Mouse (Mus musculus) heart, postnatal 0 days (tissue): ENCODE data around the gene Pole4. TPM values are rescaled to one million over a fixed set of nuclear protein-coding genes. Genes with fewer than 3 reads are reported as not detected.

Experiments used
- ATAC-seq: fragments of 200-750 bp; cut with Nextera tagmentation; 2 replicates; pipeline ENCODE4 v1.8.0; 2017; ENCODE audit warnings: low read depth, moderate number of reproducible peaks, moderate library complexity; ENCODE audit not compliant: insufficient read depth
- DNase-seq: peaks from one replicate; pipeline ENCODE4 v3.0.0-alpha.2; 2016; ENCODE audit warnings: low spot score
- H3K27ac ChIP-seq: fragments of 300-500 bp; sonication (generic); 2 replicates; pipeline ENCODE4 v1.5.1; 2014; ENCODE audit warnings: low read depth, mild to moderate bottlenecking
- H3K27me3 ChIP-seq: fragments of 300-500 bp; sonication (generic); 2 replicates; pipeline ENCODE4 v1.6.1; 2014; ENCODE audit warnings: low read length, mixed read lengths; ENCODE audit not compliant: control insufficient read depth, insufficient read depth
- H3K36me3 ChIP-seq: fragments of 300-500 bp; sonication (generic); replicated peaks from 2 replicates; pipeline ENCODE4 v1.6.1; 2014; ENCODE audit warnings: low read length, mixed read lengths; ENCODE audit not compliant: control insufficient read depth, insufficient read depth
- H3K4me1 ChIP-seq: fragments of 300-500 bp; sonication (generic); 2 replicates; pipeline ENCODE4 v1.6.1; 2014; ENCODE audit warnings: antibody characterized with exemption; ENCODE audit not compliant: control insufficient read depth, insufficient read depth
- H3K4me2 ChIP-seq: fragments of 300-500 bp; sonication (generic); 2 replicates; pipeline ENCODE4 v1.6.1; 2014; ENCODE audit warnings: low read depth, mild to moderate bottlenecking, low read length, moderate library complexity
- H3K4me3 ChIP-seq: fragments of 300-500 bp; sonication (generic); 2 replicates; pipeline ENCODE4 v1.5.1; 2014; ENCODE audit warnings: low read depth, low read length
- H3K9ac ChIP-seq: fragments of 300-500 bp; sonication (generic); replicated peaks from 2 replicates; pipeline ENCODE4 v1.6.1; 2014; ENCODE audit warnings: low read depth, low read length, mixed read lengths
- H3K9me3 ChIP-seq: fragments of 300-500 bp; sonication (generic); replicated peaks from 2 replicates; pipeline ENCODE4 v1.6.1; 2016; ENCODE audit warnings: low read length; ENCODE audit not compliant: control insufficient read depth
- CTCF ChIP-seq: IDR thresholded peaks from 2 replicates; pipeline ENCODE4 v1.5.1; 2016; ENCODE audit warnings: antibody characterized with exemption, control low read depth, low read depth
- EP300 ChIP-seq: IDR thresholded peaks from 2 replicates; pipeline ENCODE4 v1.6.1; 2016; ENCODE audit warnings: antibody characterized with exemption, low read depth
- WGBS: fragments of 180-500 bp; shearing (Covaris S2); extraction: QIAGEN DNeasy Blood & Tissue Kit; methylation state at CpG from one replicate; pipeline ENCODE4 v1.1.7; 2014; 5-methylcytosine and 5-hydroxymethylcytosine counted together
- polyA plus RNA-seq: library from polyadenylated mRNA; unstranded; fragments of >200 nt; fragmentation: Nextera tagmentation; extraction: Ambion mirVana; gene quantifications from 2 replicates; pipeline ENCODE4 v1.2.1, GENCODE M21; 2015
- total RNA-seq: library from RNA; depleted of rRNA; stranded (reverse); fragments of >200 nt; gene quantifications from 2 replicates; pipeline ENCODE4 v1.2.3, GENCODE M21; 2014; ENCODE audit warnings: low replicate concordance; rRNA removed

Pole4 gene
- total RNA-seq: 26.8 and 59.9 TPM in 2 replicates
- polyA plus RNA-seq: 65.8 and 71.8 TPM in 2 replicates

DNA sequence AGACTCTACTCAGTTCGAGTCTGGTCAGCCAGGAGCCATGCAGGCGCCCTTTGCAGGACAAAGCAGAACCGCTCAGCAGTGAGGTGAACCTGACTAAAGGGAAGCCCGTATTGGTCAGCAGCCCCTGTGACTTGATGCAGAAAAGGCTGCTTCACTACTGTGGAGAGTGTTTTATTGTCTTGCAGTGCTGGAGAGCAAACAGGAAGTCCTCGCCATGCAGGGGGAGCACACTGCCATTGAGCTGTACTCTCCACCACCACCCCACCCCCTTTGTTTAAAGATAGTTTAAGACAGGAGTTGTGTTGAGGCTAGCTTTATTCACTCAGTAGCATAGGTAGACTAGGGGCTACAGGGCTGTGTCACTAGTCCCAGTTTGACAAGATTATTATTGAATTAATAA is at the start of gene Pole4:
Gene Pole4 (minus strand): TSS at position 145 of the 400 bp plus-strand sequence.
- ATAC-seq: no peak

DNA sequence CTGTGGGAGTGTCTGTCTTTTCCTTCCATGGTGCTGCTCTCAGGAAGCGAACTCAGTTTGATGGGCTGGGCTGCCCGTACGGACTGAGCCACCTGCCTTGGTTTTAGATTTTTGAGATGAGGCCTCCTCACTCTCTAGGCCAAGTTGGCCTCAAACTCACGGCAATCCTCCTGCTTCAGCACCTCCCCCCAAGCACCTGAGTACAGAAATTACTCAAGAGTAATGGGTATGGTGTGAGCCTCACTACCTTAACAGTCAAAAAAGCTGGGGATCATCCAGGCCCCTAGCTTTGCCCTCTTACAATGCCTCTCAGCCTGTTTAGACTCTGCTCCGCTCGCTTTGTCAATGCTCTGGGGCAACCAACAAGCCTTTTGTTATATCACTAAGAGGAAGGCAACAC is 49.6 kb upstream of the Pole4 start:
- H3K9ac ChIP-seq: no peak overlapping the region
- H3K4me2 ChIP-seq: no peak overlapping the region
- H3K4me3 ChIP-seq: no peak overlapping the region
- 0 out of 2 replicates have a peak, but pooled peaks cover 5% of the 10 kb centered on the region for H3K36me3 ChIP-seq
- no peaks in the 10 kb centered on the region for H3K27me3 ChIP-seq
- TF ChIP-seq EP300 (no peak), CTCF (no peak)
- 83% methylated on average over 6 of the region's 6 CpGs for WGBS
- peak overlapping the region; percentile 88 for H3K27ac ChIP-seq
- no peaks in the 10 kb centered on the region for H3K9me3 ChIP-seq
- peaks cover 47% of the 10 kb centered on the region for H3K4me1 ChIP-seq
- DNase-seq (no peak), ATAC-seq (no peak)

More for the DNA sequence above, at the start of gene Pole4:
- Histone ChIP-seq H3K27me3 (0 out of 2 replicates have a peak, but pooled peaks cover 5% of the 10 kb centered on the region), H3K4me2 (no peak within 1 kb of the TSS), H3K4me1 (no peaks in the 10 kb centered on the region), H3K9me3 (no peaks in the 10 kb centered on the region), H3K9ac (no peak within 1 kb of the TSS), H3K4me3 (no peak within 1 kb of the TSS), H3K36me3 (no peaks in the 10 kb centered on the region), H3K27ac (no peak within 1 kb of the TSS)
- no peak for TF ChIP-seq EP300
- TF ChIP-seq CTCF: no peak
- no peak for DNase-seq
- WGBS: 74% methylated on average over 5 of the region's 5 CpGs

DNA sequence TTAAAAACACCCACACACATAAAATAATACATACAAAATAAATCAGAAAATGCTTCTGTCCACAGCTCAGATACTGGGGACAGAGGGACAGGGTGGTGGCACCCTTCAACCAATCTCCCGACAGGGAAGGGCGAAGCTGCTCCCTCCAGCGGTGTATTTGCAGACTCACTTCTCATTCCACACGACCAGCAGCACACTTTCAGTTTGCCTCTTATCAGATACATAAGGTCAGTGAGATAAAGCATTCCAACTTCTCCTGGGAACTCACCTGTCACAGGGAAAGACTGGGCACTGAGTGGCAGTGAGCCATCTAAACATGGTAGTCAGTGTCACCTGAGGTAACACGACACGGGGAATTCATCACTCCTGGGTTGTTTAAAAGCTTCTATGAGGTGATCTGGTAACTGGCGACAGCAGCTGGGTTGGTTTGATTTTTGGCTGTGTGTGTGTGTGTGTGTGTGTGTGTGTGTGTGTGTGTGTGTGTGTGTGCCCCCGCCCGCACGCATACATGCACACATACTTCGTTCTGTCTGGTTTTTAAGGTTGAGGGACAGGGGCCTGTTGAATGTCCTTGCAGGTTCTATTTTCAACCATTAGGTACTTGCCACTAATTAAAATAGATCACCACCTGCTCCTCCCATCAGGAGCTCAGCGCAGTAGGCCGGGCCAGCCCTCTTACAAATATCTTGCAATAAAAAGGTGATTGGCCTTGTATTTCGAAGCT is 48.6 kb upstream of the Pole4 start:
- no peak overlapping the region for H3K4me3 ChIP-seq
- peak; percentile 40 for ATAC-seq
- no peaks in the 10 kb centered on the region for H3K27me3 ChIP-seq
- peak overlapping the region; percentile 88 for H3K27ac ChIP-seq
- TF ChIP-seq CTCF: peak; percentile 51
- TF ChIP-seq EP300: no peak
- no peaks in the 10 kb centered on the region for H3K9me3 ChIP-seq
- H3K4me2 ChIP-seq: peak overlapping the region; percentile 23
- no peak overlapping the region for H3K9ac ChIP-seq
- H3K36me3 ChIP-seq: peaks cover 3% of the 10 kb centered on the region; the same call in 1 of the 2 replicates
- 32% methylated on average over 14 of the region's 14 CpGs for WGBS
- H3K4me1 ChIP-seq: peaks cover 47% of the 10 kb centered on the region
- DNase-seq: peak; percentile 66

DNA sequence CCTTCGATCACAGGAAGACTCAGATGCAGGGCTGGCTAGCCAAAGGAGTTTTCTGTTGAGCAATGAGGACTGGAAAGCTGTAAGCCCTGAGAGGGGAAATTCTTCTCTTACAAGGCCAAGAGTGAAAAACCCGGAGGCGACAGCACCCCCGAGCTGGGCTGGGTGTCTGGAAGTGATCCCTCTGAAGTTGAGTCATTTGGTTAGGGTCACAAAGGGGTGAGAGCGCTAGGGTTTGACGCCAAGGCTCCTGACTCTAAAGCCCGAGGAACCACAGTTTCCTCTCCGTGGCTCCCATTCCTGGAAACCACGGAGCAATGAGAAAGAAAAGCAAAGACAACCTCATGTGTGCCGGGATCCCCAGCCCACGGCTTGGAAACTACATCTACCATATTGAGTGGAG is 47.9 kb upstream of the Pole4 start:
- Histone ChIP-seq H3K4me3 (no peak overlapping the region), H3K4me1 (peaks cover 48% of the 10 kb centered on the region), H3K9ac (0 out of 2 replicates have a peak overlapping the region, but pooled peaks have one; percentile 11), H3K4me2 (no peak overlapping the region), H3K27me3 (no peaks in the 10 kb centered on the region), H3K9me3 (no peaks in the 10 kb centered on the region), H3K36me3 (peaks cover 5% of the 10 kb centered on the region; the same call in 1 of the 2 replicates), H3K27ac (peak overlapping the region; percentile 88)
- ATAC-seq: no peak
- no peak for DNase-seq
- no peak for TF ChIP-seq CTCF
- no peak for TF ChIP-seq EP300
- WGBS: 56% methylated on average over 11 of the region's 11 CpGs

DNA sequence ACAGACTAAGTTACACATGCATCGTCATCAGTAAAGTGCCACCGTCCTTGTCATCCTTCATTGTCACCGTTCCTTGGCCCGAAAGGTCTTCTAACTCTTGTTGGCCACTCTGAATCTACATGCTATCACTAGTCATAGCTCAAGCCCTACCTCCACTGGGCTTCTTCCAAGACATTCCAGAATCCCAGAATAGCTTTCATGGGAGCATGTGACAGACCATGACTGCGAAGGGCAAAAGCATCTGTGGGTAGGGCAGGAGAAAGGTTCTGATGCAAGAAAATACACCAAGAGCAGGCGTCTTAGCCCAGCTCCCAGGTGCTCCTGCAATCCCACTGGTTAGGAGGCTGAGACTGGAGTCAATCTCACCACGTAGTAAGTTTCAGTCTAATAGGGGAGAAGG is 46.6 kb upstream of the Pole4 start:
- H3K4me3 ChIP-seq: no peak overlapping the region
- DNase-seq (no peak), ATAC-seq (no peak; the same call in 1 of the 2 replicates)
- TF ChIP-seq EP300 (0 out of 2 replicates have a peak, but pooled peaks have one; percentile 11), CTCF (no peak)
- H3K27me3 ChIP-seq: no peaks in the 10 kb centered on the region
- peaks cover 5% of the 10 kb centered on the region; the same call in 1 of the 2 replicates for H3K36me3 ChIP-seq
- peak overlapping the region; percentile 77 for H3K27ac ChIP-seq
- no peak overlapping the region for H3K9ac ChIP-seq
- peak overlapping the region; percentile 30 for H3K4me2 ChIP-seq
- 37% methylated on average over 7 of the region's 7 CpGs for WGBS
- peaks cover 41% of the 10 kb centered on the region for H3K4me1 ChIP-seq
- H3K9me3 ChIP-seq: no peaks in the 10 kb centered on the region

DNA sequence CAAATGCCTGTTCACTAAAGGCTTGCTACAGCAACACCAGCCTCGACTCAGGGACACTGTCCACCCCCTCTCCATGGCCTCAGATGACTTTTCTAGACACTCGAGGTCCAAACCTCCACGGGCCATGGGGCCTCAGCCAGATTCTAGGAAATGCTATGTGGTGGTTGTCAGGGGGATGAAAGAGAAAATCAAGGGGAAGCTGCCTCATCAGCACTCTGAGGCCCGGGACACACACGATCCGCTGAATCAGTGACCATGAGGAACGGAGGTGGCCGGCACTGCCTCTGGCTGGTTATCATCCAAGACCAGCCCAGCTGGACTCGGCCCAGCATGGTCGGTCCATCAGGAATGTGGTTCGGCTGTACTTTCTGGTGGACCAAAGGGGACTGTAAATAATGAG is 45.9 kb upstream of the Pole4 start:
- Histone ChIP-seq H3K4me2 (peak overlapping the region; percentile 30), H3K9ac (no peak overlapping the region), H3K27ac (peak overlapping the region; percentile 77), H3K4me3 (no peak overlapping the region), H3K27me3 (no peaks in the 10 kb centered on the region), H3K36me3 (peaks cover 8% of the 10 kb centered on the region; the same call in 1 of the 2 replicates), H3K9me3 (no peaks in the 10 kb centered on the region), H3K4me1 (peaks cover 34% of the 10 kb centered on the region)
- ATAC-seq (no peak), DNase-seq (no peak)
- TF ChIP-seq CTCF (no peak), EP300 (no peak)
- 37% methylated on average over 11 of the region's 11 CpGs for WGBS
